Mouse (Mus musculus) spleen, adult 2 months (tissue): ENCODE measurements around the gene Fam131a. TPM values are rescaled to one million over a fixed set of nuclear protein-coding genes. Genes with fewer than 3 reads are reported as not detected.

Source experiments
- DNase-seq, 2 experiments: peaks; one replicate each; pipeline versions ENCODE4 v3.0.0 to v3.0.0-alpha.2; 2012 to 2021; ENCODE audit warnings: low spot score in 2 of 2, low read depth in 1 of 2
- H3K27ac ChIP-seq: fragments of 200-500 bp; 2 replicates; pipeline ENCODE4 v1.5.1; 2012; ENCODE audit warnings: low read length, inconsistent platforms; ENCODE audit not compliant: insufficient read depth
- H3K27me3 ChIP-seq: fragments of 200-500 bp; 2 replicates; pipeline ENCODE4 v1.6.1; 2012; ENCODE audit warnings: mild to moderate bottlenecking, moderate library complexity, low read length, inconsistent platforms; ENCODE audit not compliant: control insufficient read depth, insufficient read depth
- H3K36me3 ChIP-seq: fragments of 200-500 bp; 2 replicates; pipeline ENCODE4 v1.6.1; 2012; ENCODE audit warnings: mild to moderate bottlenecking, low read length, inconsistent platforms; ENCODE audit not compliant: control insufficient read depth, insufficient read depth
- H3K4me1 ChIP-seq: fragments of 200-500 bp; 2 replicates; pipeline ENCODE4 v1.6.1; 2011; ENCODE audit warnings: inconsistent platforms; ENCODE audit not compliant: control insufficient read depth, insufficient read depth, insufficient read length
- H3K4me3 ChIP-seq: fragments of 200-500 bp; 2 replicates; pipeline ENCODE4 v1.5.1; 2011; ENCODE audit warnings: mild to moderate bottlenecking, inconsistent platforms; ENCODE audit not compliant: insufficient read depth, insufficient read length; ENCODE audit errors: extremely low read depth
- CTCF ChIP-seq: fragments of 200-500 bp; IDR thresholded peaks from 2 replicates; pipeline ENCODE4 v1.5.1; 2011; ENCODE audit warnings: mild to moderate bottlenecking, inconsistent platforms; ENCODE audit not compliant: insufficient read depth, insufficient read length, insufficient replicate concordance; ENCODE audit errors: extremely low read depth
- POLR2A ChIP-seq: fragments of 200-500 bp; IDR thresholded peaks from 2 replicates; pipeline ENCODE4 v1.6.1; 2011; ENCODE audit warnings: low read depth, low read length, inconsistent platforms
- WGBS: fragments of 180-500 bp; shearing (Covaris S2); methylation state at CpG from one replicate; pipeline ENCODE4 v1.1.7; 2018; 5-methylcytosine and 5-hydroxymethylcytosine counted together
- polyA plus RNA-seq: library from polyadenylated mRNA; depleted of rRNA; stranded (reverse); fragments of >200 nt; gene quantifications from 2 replicates; pipeline ENCODE4 v1.2.3, GENCODE M21; 2012

The Fam131a gene
- polyA plus RNA-seq, 1 experiment: 5.9 TPM

DNA sequence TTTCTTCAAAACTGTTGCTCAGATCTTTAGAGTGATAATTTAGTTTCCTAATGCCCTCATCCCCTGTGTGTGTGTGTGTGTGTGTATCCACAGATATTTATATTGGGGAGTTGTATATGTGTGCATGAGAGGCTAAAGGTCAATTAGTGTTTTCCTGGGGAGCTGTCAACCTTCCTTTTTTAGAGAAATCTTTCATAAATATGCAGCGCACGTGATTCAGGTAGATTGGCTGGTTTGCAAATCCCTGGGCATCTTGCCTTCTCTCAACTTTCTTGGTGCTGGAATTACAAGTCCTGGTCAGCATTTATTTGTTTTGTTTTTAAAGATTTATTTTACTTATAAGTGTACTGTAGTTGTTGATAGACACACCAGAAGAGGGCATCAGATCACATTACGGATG, 22.8 kb upstream of the Fam131a start:
- WGBS: 94% methylated on average over 3 of the region's 3 CpGs
- TF ChIP-seq POLR2A: no peak
- Histone ChIP-seq H3K4me1 (peaks cover 8% of the 10 kb centered on the region; the same call in 1 of the 2 replicates), H3K4me3 (no peak overlapping the region), H3K27ac (no peak overlapping the region), H3K27me3 (no peaks in the 10 kb centered on the region; the same call in 1 of the 2 replicates), H3K36me3 (no peaks in the 10 kb centered on the region; the same call in 1 of the 2 replicates)
- no peak for DNase-seq

- peaks cover 8% of the 10 kb centered on the region; the same call in 1 of the 2 replicates for H3K4me1 ChIP-seq
- TF ChIP-seq POLR2A (no peak), CTCF (no peak)
- H3K27me3 ChIP-seq: no peaks in the 10 kb centered on the region; the same call in 1 of the 2 replicates
- H3K36me3 ChIP-seq: peaks cover 3% of the 10 kb centered on the region; the same call in 1 of the 2 replicates
- H3K27ac ChIP-seq: no peak overlapping the region
- DNase-seq: no peak
- 14% methylated on average over 6 of the region's 6 CpGs for WGBS
- H3K4me3 ChIP-seq: peak overlapping the region; percentile 16; the same call in 1 of the 2 replicates
These were observed 21.2 kb upstream of the Fam131a start for GRCm38 (mm10) chr16:20671886-20672285.

GRCm38 (mm10) chr16:20672500-20672902, 20.5 kb upstream of the Fam131a start:
- Histone ChIP-seq H3K27ac (peak overlapping the region; percentile 50; the same call in 1 of the 2 replicates), H3K36me3 (peaks cover 3% of the 10 kb centered on the region; the same call in 1 of the 2 replicates), H3K4me3 (peak overlapping the region; percentile 61), H3K4me1 (peaks cover 8% of the 10 kb centered on the region; the same call in 1 of the 2 replicates), H3K27me3 (no peaks in the 10 kb centered on the region; the same call in 1 of the 2 replicates)
- TF ChIP-seq POLR2A (peak; percentile 67), CTCF (no peak)
- peak; percentile 79 to 93 for DNase-seq
- WGBS: under 1% methylated on average over 35 of the region's 38 CpGs

GRCm38 (mm10) chr16:20672965-20673705, 19.9 kb upstream of the Fam131a start:
- Histone ChIP-seq H3K27ac (peak overlapping the region; percentile 50; the same call in 1 of the 2 replicates), H3K4me1 (peaks cover 8% of the 10 kb centered on the region; the same call in 1 of the 2 replicates), H3K36me3 (peaks cover 9% of the 10 kb centered on the region; the same call in 1 of the 2 replicates), H3K27me3 (no peaks in the 10 kb centered on the region; the same call in 1 of the 2 replicates), H3K4me3 (peak overlapping the region; percentile 61)
- under 1% methylated on average over 39 of the region's 78 CpGs for WGBS
- peak in 1 of 2 experiments; percentile 39 for DNase-seq
- TF ChIP-seq CTCF (no peak), POLR2A (no peak)

- 4% methylated on average over 14 of the region's 14 CpGs for WGBS
- Histone ChIP-seq H3K4me3 (peak overlapping the region; percentile 61), H3K27ac (peak overlapping the region; percentile 50; the same call in 1 of the 2 replicates), H3K4me1 (peaks cover 8% of the 10 kb centered on the region; the same call in 1 of the 2 replicates), H3K27me3 (no peaks in the 10 kb centered on the region; the same call in 1 of the 2 replicates), H3K36me3 (peaks cover 16% of the 10 kb centered on the region)
- no peak for TF ChIP-seq CTCF
- no peak for TF ChIP-seq POLR2A
- DNase-seq: peak in 1 of 2 experiments; percentile 13
These were observed 19.2 kb upstream of the Fam131a start for GRCm38 (mm10) chr16:20673706-20674303.

DNA sequence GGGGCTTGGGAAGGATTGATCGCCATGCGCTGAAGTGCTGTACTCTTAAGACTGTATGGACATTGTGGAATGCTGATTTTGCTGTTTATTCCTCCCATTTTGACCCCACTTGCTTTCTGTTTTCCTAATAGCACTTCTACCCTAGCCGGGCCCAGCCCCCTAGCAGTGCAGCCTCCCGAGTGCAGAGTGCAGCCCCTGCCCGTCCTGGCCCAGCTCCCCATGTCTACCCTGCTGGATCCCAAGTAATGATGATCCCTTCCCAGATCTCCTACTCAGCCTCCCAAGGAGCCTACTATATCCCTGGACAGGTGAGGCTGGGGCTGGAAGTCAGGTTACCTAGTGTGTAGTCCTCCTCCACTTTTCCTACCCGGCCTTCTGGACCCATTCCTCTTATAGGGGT, 17.8 kb upstream of the Fam131a start:
- H3K36me3 ChIP-seq: peaks cover 28% of the 10 kb centered on the region
- H3K4me1 ChIP-seq: peaks cover 8% of the 10 kb centered on the region; the same call in 1 of the 2 replicates
- no peaks in the 10 kb centered on the region; the same call in 1 of the 2 replicates for H3K27me3 ChIP-seq
- TF ChIP-seq POLR2A (no peak), CTCF (no peak)
- WGBS: 92% methylated on average over 6 of the region's 6 CpGs
- H3K27ac ChIP-seq: no peak overlapping the region
- H3K4me3 ChIP-seq: no peak overlapping the region
- DNase-seq: no peak
